Mouse (Mus musculus) small intestine, adult 2 months (tissue): ENCODE measurements around the gene Lix1.

ENCODE experiments used
- CTCF ChIP-seq: fragments of 200-500 bp; IDR thresholded peaks from 2 replicates; pipeline ENCODE4 v1.5.1; 2012; ENCODE audit warnings: low read depth, mild to moderate bottlenecking, control low read depth, inconsistent platforms, low read length, moderate library complexity, mixed read lengths; ENCODE audit not compliant: insufficient replicate concordance, insufficient read length; ENCODE audit errors: extremely low read depth
- POLR2A ChIP-seq: fragments of 200-500 bp; IDR thresholded peaks from 2 replicates; pipeline ENCODE4 v1.6.1; 2012; ENCODE audit warnings: low read depth, mild to moderate bottlenecking, control low read depth, inconsistent platforms, low read length, moderate library complexity

- TF ChIP-seq CTCF (no peak), POLR2A (no peak)
Measured at GRCm38 (mm10) chr17:17408137-17408536, 5.7 kb downstream of the Lix1 start.
